Mouse (Mus musculus): ENCODE results near the gene Tmod3.
"Not testable (repeated sequence)": the region's sequence is repeated elsewhere in the genome, so short reads cannot be mapped to it uniquely, and the experiment has no call there.

Tmod3 gene

DNA sequence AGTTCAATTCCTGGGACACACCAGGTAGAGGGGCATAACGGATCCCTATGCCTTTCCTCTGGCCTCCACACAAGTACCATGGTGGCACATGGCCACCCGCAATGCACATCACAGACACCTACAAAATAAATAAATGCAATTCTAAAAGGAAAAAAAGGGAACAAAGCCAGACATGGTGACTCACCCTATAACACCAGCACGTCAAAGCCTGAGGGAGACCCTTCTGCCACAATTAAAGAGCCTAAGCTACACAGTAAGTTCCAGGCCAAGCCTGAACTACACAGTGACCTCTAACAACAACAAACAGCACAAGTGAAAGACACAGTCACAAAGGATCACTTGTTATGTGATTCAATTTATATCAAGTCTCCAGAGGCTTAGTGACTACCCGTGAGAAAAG, 5.7 kb downstream of the Tmod3 start:
- DNase-seq: no peak

- no peak for DNase-seq
Observed at GRCm38 (mm10) chr9:75551342-75551741, 8.1 kb downstream of the Tmod3 start.

DNA sequence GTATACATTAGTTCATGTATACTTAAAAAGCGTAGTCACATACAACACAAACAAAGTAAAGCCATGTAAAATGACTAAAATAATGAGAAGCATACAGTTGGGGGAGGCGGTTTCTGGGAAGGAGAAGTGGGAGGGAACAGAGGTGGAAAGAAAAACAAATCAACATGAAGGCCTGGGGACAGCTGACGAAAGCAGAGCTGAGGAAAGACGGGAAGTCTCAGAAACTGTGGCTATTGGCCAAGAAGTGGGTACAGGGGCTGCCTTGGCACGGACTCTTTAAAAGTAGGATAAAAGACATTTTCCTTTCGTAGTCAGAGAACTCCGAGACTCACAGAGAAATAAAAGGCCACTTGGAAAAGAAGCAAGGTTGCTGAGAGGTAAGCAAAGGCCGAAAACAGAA, 10.4 kb downstream of the Tmod3 start:
- DNase-seq: no peak

GRCm38 (mm10) chr9:75546885-75547553, 12.4 kb downstream of the Tmod3 start:
- peak; percentile 32 for DNase-seq

- DNase-seq: no peak
Observed at GRCm38 (mm10) chr9:75545514-75545913, 13.9 kb downstream of the Tmod3 start.

DNA sequence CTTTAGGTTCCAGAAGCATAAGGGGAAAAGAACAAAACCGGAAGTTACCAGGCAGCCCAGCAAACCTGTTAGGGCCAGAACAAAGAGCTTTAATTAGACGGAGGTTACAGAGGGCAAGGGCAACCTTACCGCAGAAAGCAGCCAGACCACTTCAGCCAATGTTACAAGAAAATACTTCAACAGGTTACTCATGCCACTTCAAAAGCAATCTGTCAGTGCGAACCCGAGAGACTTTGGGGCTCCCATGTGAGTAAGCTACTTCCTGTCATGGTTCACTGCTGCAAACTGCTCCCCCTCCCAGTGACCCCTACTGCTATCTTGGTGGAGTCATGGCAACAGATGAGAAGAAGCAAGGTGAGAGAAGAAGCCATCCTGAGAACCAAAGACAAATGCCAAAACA, 18.0 kb downstream of the Tmod3 start:
- DNase-seq: peak; percentile 56

GRCm38 (mm10) chr9:75536422-75536821, 23.0 kb downstream of the Tmod3 start:
- DNase-seq: no peak

GRCm38 (mm10) chr9:75534431-75534962, 25.0 kb downstream of the Tmod3 start:
- no peak for DNase-seq

GRCm38 (mm10) chr9:75532989-75533388, 26.5 kb downstream of the Tmod3 start:
- not testable (repeated sequence) for DNase-seq

- DNase-seq: no peak
Observed at GRCm38 (mm10) chr9:75532461-75532860, 27.0 kb downstream of the Tmod3 start.

DNA sequence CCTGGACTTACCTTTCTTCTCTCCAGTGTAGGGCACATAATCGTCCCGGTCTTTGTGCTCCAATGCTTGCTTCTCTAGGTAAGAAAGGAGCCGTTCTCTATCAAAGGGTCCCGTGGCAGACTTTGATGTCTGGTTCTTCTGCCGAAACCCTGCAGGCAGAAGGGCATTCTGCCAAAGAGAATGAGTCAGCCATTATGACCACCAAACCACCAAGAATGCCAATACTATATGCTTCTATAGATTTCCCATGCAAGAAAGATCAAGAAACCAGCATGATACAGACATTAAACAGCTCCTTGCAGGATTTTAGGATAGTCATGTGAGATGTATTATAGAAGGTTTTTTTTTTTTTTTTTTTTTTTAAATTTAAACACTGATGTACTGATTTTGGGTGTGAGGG, 30.1 kb downstream of the Tmod3 start:
- DNase-seq: no peak

GRCm38 (mm10) chr9:75528096-75528495, 31.4 kb downstream of the Tmod3 start:
- DNase-seq: no peak

- DNase-seq: no peak
Observed at GRCm38 (mm10) chr9:75527368-75528059, 31.9 kb downstream of the Tmod3 start.

- no peak for DNase-seq
Observed at GRCm38 (mm10) chr9:75523646-75524045, 35.8 kb downstream of the Tmod3 start.

- no peak for DNase-seq
Observed at GRCm38 (mm10) chr9:75522217-75522616, 37.2 kb downstream of the Tmod3 start.

DNA sequence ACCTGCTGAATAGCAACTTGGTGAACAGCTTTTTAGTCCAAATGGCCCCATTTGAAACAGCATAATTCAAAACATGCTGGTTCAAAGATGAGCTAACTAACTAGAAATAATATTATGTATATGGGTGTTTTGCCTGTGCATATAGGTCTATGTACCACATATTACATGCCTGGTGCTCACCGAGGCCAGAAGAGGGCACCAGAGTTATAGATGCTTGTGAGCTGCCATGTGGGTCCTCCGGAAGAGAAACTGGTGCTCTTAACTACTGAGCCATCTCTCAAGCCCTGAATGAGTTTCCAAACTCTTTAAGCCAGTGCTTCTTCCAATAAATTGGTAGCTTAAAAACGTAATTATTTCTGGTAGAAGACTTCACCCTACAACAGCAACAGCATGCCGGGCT, 37.7 kb downstream of the Tmod3 start:
- peak; percentile 79 for DNase-seq

GRCm38 (mm10) chr9:75520940-75521339, 38.5 kb downstream of the Tmod3 start:
- no peak for DNase-seq

GRCm38 (mm10) chr9:75517751-75518150, 41.7 kb downstream of the Tmod3 start:
- DNase-seq: no peak

- peak; percentile 54 for DNase-seq
Observed at GRCm38 (mm10) chr9:75515464-75516113, 43.9 kb downstream of the Tmod3 start.

DNA sequence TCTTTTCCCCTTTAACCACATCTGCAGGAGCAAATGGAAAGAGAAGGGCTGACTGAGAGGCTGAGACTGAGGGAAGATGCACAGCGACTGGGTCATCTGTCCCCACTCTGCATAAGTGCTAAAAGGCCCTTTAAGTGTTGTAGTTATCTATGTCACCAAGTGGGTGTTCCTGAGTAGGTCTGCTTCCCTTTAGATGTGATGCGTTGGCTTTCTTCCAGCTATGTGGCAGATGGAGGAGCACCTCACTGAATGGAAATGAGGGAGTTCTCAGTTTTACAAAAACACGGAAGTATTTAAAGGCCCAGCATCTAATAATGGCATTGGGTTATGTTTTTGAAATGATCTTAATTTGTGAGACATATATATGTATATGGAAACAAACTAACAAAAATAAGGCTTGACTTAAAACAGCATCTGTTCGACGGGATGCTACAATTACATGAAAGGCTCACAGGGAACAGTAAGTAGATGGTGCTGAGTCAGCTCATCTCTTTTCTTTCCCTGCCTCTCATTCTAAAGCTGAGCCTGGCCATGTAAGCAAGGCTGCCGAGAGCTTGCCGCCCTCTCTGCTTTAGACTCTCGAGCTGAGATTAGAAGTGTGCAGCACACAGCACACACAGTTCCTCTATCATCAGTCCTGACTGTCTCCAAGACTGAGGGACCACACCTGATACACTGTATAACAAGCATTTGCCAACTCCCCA, 48.1 kb downstream of the Tmod3 start:
- DNase-seq: no peak

GRCm38 (mm10) chr9:75504311-75504710, 55.1 kb downstream of the Tmod3 start:
- no peak for DNase-seq

DNA sequence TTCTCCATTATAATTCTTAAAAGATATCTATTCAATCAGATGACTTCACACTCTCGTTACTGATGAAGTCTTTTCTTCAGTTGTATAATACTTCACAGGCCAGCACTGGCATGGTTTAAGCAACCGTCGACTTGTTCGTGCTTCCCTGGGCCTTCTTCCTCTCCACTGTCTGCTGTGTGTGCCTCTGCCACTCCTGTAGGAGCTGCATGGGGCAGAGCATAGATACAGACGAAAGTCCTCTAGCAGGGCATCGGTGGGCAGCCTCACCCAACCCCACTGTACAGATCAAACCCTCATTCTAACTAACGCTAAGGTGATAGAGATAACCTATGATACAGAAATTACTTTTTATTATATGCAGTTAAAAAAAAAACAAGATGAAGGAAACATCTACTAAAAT, 60.9 kb downstream of the Tmod3 start:
- no peak for DNase-seq

- no peak for DNase-seq
Observed at GRCm38 (mm10) chr9:75495945-75496344, 63.5 kb downstream of the Tmod3 start.

Measured in thymus, postnatal 4 days (tissue).